Mouse (Mus musculus): ENCODE data around the gene Ercc8. TPM values are rescaled to one million over a fixed set of nuclear protein-coding genes. Genes with fewer than 3 reads are reported as not detected.

Ercc8 gene
- total RNA-seq, 2 experiments from 2014 or later, result 8.6 to 10.0 TPM

DNA sequence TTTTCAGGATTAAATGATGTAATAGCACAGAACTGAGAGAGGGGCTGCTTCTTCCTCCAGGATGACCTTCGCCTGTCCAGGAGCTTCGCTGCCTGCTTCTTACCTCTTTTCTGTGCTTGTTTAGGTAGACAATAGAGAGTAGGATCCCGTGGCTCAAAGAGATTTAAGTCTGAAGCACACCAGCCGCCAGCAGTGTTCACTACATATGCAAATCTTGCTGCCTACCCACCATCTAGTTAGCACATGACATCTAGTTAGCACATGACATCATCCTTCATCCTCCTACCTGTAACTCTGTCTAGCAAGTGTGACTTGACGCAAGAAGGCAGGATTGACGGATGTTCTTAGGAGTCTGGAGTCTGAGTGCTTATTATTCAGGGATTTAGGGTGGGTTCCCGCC lies 61.2 kb downstream of the Ercc8 start:
- DNase-seq, result no peak

DNA sequence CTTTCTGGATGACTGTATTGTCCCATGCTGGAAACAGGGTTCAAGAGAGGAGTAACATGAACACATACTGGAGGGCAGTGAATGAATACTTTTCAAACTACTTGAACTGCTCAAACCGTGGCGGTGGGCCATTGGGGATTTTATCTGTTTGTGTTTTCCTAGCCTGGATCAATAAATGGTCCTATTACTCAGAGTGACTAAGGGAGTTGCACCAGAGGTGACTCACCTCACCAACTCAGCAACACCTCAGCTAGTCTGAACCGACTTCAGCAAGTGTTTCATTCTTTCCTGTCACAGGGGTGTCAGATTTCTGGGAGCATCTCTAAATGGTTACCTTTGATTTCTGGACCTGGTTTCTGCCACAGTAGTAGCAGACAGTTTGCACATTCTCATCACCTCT lies 70.7 kb downstream of the Ercc8 start:
- no peak for DNase-seq

DNA sequence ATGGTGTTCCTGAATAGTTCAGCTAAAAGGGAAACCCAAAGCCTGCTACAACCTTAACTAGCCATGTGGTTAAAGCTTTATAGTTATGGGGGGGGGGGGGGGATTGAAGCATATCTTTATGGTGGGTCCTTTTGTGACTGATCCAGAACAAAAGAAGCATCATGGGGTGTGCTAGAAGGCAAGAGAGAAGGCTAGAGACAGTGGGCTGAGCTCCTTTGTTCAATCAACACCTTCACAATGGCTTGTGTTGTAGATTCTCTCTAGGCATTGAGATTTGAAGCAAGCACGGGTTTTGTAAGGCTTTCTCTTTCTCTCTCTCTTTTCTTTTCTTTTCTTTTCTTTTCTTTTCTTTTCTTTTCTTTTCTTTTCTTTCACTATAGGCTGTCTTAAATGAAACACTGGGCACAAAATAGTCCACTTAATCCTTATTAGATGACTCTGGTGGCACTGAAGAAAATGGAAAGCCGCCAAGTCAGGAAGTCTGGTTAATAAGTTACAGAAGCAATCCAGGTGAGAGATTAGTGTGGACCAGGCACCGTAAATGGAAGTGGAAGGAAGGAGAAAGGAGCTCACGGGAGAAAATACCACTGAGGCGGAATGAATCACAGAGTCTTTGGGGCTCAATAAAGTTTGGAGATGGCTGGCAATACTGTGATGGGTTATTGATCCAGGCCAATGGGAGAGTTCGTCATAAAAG lies 71.3 kb downstream of the Ercc8 start:
- DNase-seq, result no peak

DNA sequence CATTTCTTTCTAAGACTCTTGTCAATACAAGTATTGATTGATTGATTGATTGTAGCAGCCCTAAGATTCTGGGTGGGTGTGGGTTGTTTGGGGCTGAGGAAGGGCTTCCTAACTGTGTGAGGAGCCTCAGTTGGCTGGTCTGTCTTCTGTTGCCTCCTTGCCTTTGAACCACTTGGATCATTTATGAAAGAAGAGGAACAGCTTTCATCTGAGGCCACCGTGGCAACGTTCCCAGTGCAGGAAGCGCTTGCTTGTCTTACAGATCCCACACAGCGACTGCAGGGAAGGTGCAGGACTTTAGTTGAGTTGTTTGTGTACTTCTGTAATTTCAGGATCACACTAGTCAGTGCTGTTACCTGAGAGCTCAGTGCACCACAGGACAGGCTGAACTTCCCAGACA lies 81.5 kb downstream of the Ercc8 start:
- DNase-seq, result peak; percentile 39 to 51

DNA sequence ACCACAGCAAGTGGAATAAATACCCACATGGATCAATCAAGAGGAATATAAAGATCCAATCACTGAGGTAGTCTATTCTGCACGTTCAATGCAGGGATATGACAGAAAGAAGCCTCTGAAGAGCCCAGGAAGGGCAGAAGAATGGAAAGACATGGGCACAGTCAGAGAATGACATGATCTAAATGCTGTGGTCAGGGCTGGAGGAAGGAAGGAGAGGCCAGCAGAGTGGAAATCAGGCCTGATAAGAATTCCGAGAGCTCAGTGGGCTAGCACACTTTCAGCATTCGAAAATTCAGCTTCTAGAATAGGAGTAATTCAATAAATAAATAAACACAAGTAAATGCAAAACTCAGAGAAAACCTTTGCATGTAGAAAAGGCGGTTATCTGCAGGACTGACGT lies 83.2 kb downstream of the Ercc8 start:
- no peak for DNase-seq

Other genes with a start within 250 kb of the Ercc8 start
- 10 to 100 TPM; 42.4 to 49.5 TPM for gene Smim15, start 114.3 kb upstream of the Ercc8 start, total RNA-seq (2021)
- 10 to 100 TPM; 27.6 to 33.9 TPM for gene Ndufaf2, start 108 bp upstream of the Ercc8 start, total RNA-seq (2021)
- 1 to 10 TPM; 2.7 to 4.7 TPM for gene Elovl7, start 55.7 kb downstream of the Ercc8 start, total RNA-seq (2021)
- 1 to 10 TPM in 1 of 2 experiments, under 1 TPM in 1; 0.89 to 1.4 TPM for gene Depdc1b, start 157.6 kb downstream of the Ercc8 start, total RNA-seq (2021)

All from adrenal gland, postnatal 36 days (tissue).